Mouse (Mus musculus): ENCODE results near the gene Myh10. TPM values are rescaled to one million over a fixed set of nuclear protein-coding genes. Genes with fewer than 3 reads are reported as not detected.
A peak's percentile ranks its signal among the peaks of the same experiment; 100 is the strongest.

Myh10 gene
- total RNA-seq, 1 experiment from 2014 or later = 31.8 TPM

- DNase-seq = no peak
These were observed 170.9 kb downstream of the Myh10 start for GRCm38 (mm10) chr11:68862260-68862659.

DNA sequence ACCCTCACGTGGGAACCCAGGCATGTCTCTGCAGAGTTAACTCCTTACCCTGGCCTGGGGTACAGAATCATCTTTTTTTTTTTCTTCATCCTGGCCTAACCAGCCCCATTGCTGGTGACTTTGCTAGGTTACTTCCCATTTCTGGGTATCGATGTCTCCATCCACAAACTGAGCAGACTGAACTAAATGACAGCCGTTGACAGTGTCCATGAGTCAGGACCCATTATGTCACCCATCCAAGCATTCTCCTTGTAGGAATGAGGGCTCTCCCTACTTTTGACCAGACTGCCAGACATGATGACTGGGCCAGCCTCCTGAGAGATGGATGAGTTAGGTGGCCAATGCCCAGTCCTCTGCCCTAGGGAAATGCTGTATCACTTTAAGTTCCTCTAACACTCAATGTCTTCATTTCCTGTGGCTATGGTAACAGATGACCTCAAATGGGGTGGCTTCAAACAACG, 172.3 kb downstream of the Myh10 start:
- DNase-seq = no peak

- peak; percentile 86 for DNase-seq
These were observed 173.3 kb downstream of the Myh10 start for GRCm38 (mm10) chr11:68864544-68865189.

Other genes starting within 250 kb of the Myh10 start
- 2.2 and 2.6 TPM in 2 replicates for gene Pik3r6, start 188.5 kb upstream of the Myh10 start, total RNA-seq (2021)
- 0.15 TPM in 1 of 2 replicates, not detected in the other for gene Mfsd6l, start 135.4 kb upstream of the Myh10 start, total RNA-seq (2021)
- not detected in 2 replicates for gene Ccdc42, start 104.5 kb upstream of the Myh10 start, total RNA-seq (2021)
- 54.4 and 70.0 TPM in 2 replicates for gene Ndel1, start 180.3 kb downstream of the Myh10 start, total RNA-seq (2021)
- 0.15 TPM in 1 of 2 replicates, not detected in the other for gene Rnf222, start 197.0 kb downstream of the Myh10 start, total RNA-seq (2021)
- 1,094 and 1,140 TPM in 2 replicates for gene Rpl26, start 210.0 kb downstream of the Myh10 start, total RNA-seq (2021)
- gene Odf4, start 235.5 kb downstream of the Myh10 start, total RNA-seq (2021) = 0.70 TPM in 1 of 2 replicates, not detected in the other

All from adrenal gland, postnatal 25 days (tissue).